Mouse (Mus musculus) CD4-positive helper T cell, adult 2 months (primary cell): Measurements from ENCODE around the gene Rexo5.
A peak's percentile ranks its signal among the peaks of the same experiment; 100 is the strongest.

Source experiments
- DNase-seq: peaks from one replicate; pipeline ENCODE4 v3.0.0-alpha.2; 2012; ENCODE audit warnings: low read depth, missing footprints, low spot score

The Rexo5 gene

DNA sequence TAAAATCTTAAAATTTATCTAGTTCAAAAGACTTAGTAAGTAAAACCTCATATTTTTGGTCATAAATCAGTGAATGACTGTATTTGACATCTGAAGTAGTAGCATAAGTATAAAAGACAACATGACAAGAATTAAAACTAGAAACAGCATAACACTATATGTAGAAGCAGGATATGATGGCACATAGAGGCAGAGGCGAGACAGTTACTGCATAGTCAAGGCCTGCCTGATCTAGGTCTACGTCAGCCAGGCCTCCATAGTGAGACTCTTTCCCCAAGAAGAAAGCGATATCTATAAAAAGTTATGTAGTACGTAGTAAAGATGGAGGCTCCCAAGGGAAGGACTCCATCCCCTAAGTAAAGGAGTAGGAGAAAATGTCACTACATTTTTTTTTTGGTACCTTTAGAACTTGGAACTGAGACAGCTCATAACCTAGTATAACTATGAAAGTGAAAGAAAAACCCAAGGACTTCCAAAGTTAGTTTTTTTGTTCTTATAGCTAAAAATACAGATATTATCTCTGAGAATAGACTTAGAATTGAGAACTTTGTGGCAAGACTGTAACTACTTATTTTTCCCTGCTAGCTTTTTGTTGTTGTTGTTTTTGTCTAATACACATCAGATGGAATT is 48.1 kb downstream of the Rexo5 start:
- peak; percentile 24 for DNase-seq

DNA sequence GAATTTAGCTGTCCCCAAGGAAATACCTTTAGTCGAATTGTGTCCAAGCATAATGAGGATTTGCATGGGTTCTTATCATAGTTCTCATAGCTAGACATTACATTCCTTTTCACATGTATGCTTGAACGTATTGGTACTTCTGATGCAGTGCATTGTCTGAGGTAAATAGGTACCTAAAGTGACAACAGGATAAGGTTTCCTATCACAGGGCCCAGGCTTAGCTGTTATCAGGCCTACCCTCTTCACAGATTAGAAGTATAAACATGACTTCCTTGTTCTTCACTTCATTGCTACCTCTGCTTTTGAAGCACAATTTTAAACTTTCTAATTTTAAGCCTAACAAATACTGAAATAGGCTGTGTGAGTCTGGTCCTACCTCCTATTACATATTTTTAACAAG is 51.7 kb downstream of the Rexo5 start:
- no peak for DNase-seq

- no peak for DNase-seq
Observed at GRCm38 (mm10) chr7:119847396-119847795, 53.6 kb downstream of the Rexo5 start.

GRCm38 (mm10) chr7:119849096-119849495 is 55.3 kb downstream of the Rexo5 start:
- DNase-seq: peak; percentile 22

DNA sequence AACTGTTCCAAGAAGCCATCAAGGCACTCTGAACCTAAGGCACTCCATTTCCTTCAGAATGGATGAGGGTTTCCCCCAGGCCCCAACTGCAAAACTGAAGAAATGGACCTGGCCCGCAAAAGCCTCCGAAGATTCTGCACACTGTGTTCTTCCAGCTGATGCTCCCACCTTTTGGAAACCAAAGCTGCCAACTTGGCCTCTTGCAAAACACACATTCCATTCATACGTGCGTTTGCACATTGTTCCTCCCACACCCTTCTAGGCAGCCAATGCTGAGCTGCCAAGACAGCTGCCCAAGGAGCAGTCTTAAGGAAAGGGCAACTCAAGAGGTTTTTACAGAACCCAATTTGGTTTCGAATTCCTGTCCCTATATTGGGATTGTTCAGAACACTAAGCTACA is 56.9 kb downstream of the Rexo5 start:
- no peak for DNase-seq

- DNase-seq: no peak
Observed at GRCm38 (mm10) chr7:119852494-119852893, 58.7 kb downstream of the Rexo5 start.

DNA sequence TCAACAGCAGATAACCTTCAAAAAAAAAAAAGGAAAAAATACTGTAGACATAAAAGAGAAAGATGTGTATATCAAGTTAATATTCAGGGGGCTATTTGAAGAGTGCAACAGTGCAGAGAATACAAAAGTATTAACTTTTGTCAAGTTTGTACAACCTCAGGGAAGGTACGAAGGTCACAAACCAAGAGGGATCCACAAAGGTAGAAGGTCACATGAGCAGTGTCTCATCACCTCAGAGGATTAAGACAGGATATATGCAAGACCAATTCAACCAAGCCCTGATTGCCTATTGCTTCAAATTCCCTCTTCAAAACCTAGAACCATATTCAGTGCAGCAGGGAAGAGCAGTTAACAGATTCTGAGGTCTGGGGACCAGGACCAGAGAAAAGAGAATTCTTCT is 59.4 kb downstream of the Rexo5 start:
- no peak for DNase-seq

- DNase-seq: no peak
Observed at GRCm38 (mm10) chr7:119854362-119854761, 60.6 kb downstream of the Rexo5 start.

DNA sequence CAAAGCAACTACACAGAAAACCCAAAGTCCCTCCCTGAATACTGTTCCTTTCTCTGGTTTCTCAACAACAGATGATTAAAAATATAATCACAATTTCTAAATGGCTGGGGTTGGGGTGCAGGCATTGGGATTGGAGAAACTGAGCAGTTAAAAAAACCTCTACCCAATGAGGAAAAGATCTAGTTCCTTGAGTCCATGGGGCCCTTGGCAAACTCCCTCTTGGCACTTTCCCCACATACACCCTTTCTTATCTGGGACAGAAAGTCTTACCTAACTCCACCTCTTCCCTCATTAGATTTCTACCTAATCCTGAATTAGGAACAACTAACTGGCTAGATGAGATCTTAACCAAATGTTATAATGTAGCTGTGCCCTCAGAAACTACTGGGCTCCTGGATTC is 61.2 kb downstream of the Rexo5 start:
- DNase-seq: no peak

DNA sequence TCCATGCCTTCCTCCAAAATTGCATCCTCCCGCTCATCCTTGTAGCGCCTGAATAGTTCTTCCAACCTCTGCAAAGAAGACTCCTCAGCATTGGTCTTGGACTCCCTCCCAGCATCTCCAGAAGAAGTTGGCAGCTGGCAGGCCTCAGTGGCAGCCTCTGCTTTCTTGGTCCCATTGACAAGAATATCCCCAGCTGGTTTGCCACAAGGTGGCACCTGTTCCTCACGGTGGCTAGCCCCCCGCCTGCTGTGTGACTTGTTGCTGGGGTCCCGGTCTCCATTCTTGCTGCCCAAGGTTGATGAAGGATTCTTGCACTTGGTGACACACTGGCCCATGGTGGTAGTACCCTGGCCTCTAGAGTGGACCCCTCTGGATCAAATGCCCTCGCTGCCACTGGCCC is 65.7 kb downstream of the Rexo5 start:
- no peak for DNase-seq

- DNase-seq: peak; percentile 17
Observed at GRCm38 (mm10) chr7:119860116-119860515, 66.3 kb downstream of the Rexo5 start.

GRCm38 (mm10) chr7:119860554-119860953 is 66.7 kb downstream of the Rexo5 start:
- DNase-seq: peak; percentile 11

DNA sequence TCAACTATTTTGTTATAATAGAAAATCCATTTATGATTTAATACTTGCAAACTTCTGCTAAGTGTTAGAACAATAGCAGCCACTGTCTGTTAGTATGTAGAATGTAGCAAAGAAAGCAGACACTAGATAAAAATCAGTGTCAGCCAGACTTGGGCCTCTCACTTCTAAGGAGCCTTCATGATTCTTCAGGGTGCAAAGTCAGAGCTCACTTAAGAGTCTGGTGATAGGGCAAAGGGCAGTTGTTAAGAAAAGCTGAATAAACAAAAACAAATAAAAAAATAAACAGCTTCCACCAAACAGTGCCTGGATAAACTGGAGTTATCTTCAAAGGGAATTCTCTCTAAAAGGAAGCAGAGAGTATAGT is 67.1 kb downstream of the Rexo5 start:
- DNase-seq: peak; percentile 15

DNA sequence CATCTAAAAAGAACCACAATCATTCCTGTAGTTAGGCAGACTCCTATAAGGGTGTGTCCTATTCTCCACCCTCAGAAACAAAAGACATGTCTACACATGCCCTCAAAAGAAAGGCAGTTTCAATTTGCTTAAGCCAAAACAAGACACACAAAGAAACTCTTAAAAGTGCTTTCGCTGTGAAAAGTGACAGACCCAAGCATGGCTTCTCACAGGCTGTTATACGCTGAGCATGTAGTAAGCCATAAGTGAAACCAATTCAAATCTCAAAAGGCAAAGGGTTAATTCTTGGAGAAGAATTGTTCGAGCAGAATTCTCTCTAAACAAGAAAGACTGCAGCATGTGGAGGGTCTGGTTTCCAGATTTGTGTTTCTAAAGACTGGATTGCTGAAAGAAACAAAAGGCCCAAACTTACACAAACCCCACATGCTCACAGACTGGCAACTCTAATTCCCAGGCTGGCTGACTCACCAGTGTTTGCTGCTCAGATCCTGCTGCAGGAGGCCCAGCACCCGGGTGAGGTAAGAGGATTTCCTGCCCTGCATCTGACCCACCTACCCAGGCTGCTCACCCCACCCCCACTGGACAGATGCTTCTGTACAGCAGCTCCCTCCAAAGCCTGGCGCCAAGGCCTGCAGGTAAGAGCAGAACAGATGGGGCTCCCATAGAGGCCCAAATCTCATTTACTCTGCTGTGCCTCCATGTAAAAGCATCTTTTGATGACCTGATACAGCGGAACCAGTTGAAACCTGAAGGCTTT is 67.7 kb downstream of the Rexo5 start:
- DNase-seq: peak; percentile 72

GRCm38 (mm10) chr7:119862167-119862566 is 68.4 kb downstream of the Rexo5 start:
- DNase-seq: no peak

- DNase-seq: no peak
Observed at GRCm38 (mm10) chr7:119864500-119864899, 70.7 kb downstream of the Rexo5 start.

DNA sequence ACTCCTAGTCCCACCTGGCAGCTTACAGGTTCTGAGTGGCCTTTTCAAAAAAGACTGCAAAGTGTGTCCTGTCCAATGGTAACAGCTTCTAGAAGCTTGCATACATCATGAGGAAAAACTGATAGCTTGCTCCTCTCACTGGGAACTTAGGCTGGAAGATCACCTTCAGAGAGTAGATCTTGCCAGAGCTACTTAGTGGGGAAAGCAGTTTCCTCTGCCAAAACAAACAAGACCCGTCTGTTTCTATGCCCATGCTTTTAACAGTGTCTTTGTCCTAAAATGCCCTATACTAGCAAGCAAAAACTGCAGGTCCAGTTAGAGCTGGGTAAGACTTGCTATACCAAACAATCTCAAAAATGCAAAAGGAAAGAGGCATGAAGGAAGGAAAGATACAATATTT is 72.3 kb downstream of the Rexo5 start:
- DNase-seq: no peak

DNA sequence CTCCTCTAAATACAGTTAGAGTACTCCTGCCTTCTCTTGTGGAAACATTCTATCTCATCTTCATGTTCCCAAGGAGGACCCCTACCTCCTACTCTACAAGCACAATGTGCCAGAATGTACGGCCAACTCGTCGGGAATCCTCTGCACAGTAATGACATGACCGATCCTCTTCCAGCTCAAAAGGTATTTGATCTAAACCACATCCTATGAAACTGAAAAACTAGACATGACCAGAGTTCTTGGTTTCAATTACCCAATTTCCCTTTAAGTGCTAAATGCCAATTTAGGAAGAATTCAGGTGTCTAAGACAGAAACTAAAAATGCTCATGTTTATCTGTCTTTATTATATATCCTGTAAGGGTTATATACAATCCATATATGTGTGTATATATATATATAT is 78.4 kb downstream of the Rexo5 start:
- no peak for DNase-seq

GRCm38 (mm10) chr7:119873050-119873449 is 79.2 kb downstream of the Rexo5 start:
- no peak for DNase-seq

DNA sequence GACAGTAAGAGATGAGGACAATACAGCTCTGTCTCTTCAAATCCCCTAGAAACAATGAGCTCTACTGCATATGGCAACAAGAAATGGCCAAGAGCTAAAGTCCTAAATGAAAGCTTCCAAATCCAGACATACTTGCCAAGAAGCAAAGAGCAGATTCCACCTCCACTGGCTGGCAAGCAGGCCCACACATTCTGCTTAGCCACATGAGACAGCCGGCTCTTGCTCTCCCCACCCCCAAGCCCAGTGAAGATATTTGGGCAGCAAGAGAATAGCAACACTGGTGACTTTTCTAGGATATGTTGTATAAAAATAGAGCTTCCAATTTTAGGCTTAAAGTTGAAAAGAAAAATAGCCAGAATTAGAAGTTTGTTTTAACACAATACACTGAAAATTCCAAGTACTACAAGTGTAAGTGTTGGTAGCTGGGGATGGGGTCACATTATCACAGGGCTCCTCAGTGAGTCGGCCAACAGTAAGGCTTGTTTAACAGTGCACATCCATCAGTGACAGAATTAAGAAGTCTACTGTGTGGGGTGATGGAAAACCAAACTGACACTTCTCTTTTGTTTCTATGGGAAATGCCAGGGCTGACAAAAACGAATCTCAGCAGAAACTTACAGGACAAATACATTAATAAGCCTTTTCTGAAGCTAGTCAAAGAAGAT is 82.1 kb downstream of the Rexo5 start:
- DNase-seq: no peak

DNA sequence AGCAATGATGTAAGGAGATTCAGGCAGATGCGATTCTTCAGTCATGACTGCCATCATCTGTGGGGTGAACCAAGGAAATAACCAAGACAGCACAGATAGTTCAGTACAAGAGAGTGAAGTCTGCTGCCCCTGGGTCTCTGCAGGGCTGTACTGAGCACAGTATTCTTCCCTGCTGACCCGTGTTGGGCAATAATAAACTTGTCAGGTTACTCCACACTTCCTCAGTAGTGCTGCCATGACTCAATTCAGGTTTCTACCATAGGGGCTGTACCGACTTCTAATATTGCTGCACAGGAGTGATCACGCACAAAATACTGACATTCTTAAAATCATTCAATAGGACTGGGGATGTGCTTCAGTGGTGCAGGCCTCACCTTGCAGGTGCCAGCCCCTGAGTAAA is 85.4 kb downstream of the Rexo5 start:
- DNase-seq: no peak

GRCm38 (mm10) chr7:119880345-119880744 is 86.5 kb downstream of the Rexo5 start:
- no peak for DNase-seq

DNA sequence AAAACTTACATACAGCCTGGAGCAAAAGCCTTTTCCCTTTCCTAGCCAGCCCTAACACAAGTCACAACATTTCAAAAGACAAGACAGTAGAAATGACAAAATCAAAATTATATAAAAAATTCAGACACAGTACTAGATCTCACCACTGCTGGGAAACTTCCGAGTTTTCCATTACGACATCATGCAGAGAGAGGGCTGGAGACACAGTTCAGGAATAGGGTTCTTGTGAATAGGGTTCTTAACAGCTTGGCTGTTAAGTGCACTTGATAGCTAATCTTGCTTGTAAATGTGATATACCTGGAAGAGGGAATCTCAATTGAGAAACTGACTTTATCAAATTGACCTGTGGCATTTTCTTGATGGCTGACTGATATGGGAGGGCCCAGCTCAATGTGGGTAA is 87.4 kb downstream of the Rexo5 start:
- DNase-seq: no peak
